Mouse (Mus musculus) embryo, embryonic 11.5 days (tissue): Measurements from ENCODE around the gene Col6a1.
A peak's percentile ranks its signal among the peaks of the same experiment; 100 is the strongest.
"Not testable (repeated sequence)": the region's sequence is repeated elsewhere in the genome, so short reads cannot be mapped to it uniquely, and the experiment has no call there.

Experiments used
- DNase-seq: peaks from one replicate; pipeline ENCODE4 v3.0.0-alpha.2; 2012; ENCODE audit warnings: low read depth, low spot score

Col6a1 gene

DNA sequence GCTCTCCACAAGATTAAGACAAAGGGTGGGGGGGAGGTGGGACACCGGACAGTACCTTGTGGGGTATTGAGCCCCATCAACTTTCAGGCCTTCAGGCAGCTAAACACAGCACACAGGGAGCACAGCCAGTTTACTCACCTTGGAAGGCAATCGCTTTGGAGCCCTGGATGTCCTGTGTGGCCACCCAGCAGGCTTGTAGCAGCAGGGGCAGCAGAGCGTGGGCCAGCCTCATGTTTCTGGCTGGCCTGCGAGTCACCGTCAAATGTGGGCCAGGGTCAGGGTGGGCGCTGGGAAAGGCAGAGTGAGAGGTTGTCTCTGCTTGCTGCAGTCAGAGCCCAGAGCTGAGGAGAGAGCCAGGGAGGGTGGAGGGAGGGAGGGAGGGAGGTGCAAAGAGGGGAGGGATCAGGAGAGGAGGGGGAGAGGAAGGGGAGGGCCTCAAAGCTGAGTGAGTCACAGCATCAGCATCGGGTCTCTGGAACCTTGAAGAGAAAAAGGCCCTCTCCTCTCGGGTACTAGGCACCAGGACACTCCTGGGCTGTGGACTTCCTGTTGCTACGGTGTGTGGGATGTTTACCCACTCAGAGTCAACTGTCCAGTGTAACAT, at the start of gene Col6a1:
Gene Col6a1, minus strand, starts transcription at position 487 of the 604 bp plus-strand sequence.
- peak; percentile 27 for DNase-seq

DNA sequence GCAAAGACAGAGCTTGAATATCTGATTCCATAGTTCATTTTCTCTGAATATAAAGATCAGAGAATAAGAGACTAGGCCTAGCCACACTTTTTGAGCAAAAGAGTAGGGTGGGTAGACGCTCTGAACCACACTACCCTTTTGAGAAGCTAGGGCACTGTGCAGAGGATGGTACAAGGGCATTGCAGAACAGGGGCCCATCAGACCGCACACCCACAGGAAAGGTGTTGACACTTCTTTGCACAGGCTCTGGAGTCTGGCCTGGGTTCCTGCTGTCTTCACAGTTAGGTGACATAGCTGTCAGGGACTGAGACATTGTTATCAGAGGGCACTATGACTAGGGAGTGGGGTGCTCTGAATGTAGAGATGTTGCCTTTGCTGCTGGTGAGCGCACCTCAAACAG, 45.7 kb upstream of the Col6a1 start:
- DNase-seq: no peak

DNA sequence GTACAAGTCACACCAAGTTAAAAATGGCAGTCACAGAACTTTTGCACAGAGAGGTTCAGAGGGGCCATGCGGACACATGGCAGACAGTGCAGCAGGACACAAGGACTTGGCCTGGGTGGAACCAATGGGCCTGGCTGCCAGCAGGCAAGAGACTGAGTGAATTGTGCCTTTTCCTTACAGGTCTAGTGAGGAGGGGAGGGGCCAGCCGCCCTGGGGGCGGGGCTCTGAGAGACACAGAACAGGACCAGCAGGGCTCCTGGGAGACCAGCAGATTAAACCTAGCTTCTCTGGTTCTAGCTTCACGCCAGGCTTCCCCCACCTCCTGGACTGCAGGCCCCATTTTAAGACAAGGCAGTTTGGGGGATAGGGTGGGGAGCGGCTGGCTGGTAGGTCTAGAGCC, 45.1 kb upstream of the Col6a1 start:
- DNase-seq: no peak

DNA sequence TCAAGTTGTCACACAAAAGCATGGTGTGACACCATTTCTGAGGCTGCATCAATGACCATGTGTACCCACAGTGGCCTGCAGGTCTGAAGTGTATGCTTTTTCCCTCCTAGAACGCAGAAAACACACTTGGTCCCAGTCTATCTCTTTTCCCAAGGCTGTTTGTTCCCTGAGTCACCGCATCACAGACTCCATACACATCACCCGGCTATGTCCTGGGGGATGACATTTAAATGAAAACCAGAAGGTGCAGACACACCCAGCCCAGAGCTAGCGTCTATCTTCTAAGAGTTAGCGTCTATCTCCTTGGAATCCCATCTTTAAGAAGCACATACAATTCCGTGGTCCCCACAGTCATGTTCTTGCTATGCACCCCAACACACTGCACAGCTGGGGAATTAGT, 43.6 kb upstream of the Col6a1 start:
- DNase-seq: no peak

DNA sequence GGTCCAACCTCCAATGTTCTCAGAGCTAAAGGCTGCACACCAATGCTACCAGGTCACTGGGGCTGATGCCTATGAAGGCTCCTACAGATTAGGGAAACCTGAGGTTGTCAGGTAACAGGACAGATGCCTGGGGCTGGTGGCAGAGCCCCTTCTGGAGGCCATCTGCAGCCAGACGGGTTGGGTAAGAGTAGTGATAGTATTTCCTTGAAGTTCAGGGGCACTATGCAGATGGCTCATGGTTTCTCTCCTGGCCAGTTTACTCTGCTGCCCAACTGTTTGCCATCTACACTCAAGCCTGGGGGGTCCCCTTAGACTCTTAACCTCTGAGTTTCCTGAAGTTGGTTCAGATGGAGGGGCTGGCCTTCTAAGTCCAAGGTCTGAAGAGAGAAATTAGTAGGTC, 40.2 kb upstream of the Col6a1 start:
- no peak for DNase-seq

DNA sequence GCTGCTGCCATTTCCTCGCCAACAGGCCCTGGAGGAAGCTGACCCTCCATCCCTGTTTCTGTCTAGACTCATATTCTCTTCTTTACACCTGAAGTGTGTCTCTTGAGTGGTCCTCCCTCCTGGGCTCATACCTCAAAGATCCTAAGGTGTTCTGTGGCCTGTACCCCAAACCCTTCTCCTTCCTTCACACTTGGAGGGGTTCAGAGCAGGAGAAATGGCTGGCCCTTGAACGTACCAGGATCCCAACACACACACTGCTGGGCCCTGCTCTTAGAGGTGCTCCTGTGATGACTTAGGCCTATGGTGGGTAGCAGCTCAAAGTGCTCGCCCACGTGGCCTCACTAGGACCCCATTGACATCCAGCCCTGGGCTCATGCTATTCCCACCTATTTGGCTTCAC, 39.0 kb upstream of the Col6a1 start:
- no peak for DNase-seq

DNA sequence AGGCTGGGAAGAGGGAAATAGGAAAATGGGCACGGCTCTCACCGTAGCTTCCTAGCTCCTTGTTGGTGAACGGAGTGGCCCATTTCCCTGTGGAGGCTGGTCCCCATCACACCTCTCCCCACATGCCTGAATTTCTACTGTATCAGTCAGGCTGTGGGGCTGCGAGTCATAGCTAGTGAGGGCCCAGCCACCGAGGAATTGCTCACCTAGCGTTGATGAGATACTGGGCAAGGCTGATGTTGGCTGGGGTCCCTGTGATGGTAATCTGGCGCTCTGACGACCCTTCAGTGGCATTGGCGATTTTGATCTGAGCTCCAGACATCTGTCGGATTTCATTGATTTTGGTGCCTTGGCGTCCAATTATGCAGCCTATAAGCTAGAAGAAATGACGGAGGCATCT, 37.0 kb upstream of the Col6a1 start:
- no peak for DNase-seq

DNA sequence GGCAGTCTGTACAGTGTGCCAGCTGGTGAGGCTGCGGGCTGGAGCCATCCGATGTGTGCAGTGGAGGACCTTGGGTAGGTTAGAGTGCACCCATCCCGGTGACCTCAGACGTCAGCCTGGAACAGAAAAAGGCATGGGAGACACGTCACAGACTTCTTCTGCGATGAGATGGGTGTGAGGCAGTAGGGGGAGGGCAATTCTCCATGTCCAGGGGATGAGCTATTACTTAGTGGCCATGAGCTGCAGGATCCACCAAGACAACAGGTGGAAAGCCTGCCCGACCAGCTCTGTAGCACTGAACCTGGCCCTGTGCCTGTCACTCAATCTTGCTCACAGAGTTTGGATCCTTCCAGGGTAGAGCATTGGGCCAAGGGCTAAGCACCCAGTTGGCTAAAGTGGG, 36.4 kb upstream of the Col6a1 start:
- no peak for DNase-seq

DNA sequence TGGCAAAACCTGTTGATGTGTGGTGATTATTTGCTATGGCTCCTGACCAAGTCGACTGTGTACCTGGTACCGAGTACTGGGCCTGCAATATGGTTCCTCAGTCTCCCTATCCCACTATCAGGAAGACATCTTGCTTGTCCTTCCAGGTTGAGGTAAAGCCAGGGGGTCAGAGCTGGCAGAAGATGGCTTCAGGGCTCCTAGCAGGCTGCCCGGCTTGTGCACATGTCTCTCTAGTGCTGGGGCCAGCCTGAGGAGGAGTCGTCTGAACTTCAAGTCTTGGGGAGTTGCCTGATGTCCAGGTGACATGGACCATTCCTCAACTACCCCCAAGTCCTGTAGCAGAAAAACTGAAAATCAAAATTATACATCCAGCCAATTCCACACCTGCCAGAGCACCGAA, 33.9 kb upstream of the Col6a1 start:
- no peak for DNase-seq

DNA sequence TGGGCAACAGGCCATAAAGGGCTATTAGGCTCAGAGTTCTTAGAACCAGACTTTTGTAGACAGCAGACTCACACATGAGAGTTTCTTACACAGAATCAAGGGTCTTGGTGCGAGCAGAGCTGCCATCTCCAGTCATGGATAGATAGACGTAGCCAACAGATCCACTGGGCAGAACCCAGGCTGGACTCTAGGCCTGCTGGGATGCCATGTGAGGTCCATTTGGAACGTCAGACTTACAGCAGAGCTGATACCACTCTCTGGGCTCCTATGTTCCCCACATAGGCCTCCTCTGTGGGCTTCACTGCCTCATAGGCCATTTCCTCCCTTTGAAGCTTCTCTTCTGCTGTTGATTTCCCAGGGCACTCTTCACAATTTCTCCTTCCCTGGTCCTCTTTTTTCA, 27.7 kb upstream of the Col6a1 start:
- no peak for DNase-seq

DNA sequence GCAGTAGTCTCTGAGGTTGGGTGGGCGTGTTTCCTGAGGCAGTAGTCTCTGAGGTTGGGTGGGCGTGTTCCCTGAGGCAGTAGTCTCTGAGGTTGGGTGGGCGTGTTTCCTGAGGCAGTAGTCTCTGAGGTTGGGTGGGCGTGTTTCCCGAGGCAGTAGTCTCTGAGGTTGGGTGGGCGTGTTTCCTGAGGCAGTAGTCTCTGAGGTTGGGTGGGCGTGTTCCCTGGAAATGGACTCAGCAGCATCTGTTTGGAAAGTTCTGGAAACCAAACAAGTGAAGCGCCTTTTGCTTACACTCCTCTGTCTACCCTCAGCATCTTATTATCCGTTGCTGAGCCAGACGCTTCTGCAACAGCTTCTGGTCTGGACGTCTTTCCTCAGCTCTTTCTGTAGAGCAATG, 18.3 kb upstream of the Col6a1 start:
- DNase-seq: not testable (repeated sequence)

DNA sequence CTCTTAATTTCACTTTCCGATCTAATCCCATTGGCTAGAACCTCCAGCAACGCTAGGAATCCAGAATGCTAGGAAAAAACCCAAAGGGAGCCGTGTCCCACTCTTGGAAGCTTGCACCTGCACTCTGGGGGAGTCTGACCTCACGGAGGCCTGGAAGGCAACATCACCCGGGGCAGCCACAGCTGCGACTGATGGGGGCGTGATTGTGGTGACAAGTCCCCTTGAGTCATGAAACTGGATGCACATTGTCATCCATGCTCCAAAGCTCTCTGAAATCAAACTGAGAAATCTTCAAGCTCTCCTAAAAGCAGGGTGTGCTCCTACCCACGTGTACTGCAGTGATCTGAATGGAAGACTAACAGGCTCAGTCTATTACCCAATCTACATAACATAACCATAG, 10.8 kb upstream of the Col6a1 start:
- no peak for DNase-seq

DNA sequence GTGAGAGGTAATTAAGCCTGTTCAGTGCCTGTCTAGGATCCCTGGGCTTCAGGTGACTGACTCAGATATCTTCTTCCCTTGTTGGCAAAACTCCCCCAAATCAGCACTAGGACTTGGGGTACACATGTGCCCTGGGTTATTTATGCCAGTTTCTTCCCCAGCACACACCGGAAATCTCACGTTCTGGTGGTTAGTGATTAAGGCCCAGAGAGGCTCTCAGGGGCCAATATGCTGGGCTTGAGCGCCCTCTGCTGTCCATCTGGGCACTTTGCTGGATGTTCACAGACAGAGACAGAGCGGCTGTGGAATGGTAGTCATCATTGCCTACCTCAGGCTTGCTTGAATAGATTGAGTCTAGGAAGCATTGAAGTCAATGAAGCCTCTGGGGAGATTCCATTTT, 9.0 kb upstream of the Col6a1 start:
- DNase-seq: peak; percentile 63

DNA sequence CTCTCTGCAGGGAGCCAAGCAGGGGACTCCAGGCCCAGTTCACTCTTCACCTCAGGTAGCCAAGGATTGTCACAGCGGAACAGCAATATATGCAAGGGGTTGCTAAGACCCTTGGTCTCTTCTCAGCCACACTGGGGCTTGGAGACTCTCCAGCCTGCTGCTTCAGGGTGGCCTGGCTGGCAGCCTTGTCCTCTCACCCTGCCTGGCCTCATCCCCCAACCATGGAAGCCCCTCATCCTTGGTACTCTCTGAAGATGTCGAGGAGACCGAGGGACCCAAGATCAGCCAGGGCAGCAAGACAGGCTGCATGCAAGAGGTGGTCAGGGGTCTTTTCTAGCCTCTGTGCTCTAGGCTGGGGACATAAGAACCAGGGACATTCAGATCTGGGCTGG, 7.7 kb upstream of the Col6a1 start:
- no peak for DNase-seq

DNA sequence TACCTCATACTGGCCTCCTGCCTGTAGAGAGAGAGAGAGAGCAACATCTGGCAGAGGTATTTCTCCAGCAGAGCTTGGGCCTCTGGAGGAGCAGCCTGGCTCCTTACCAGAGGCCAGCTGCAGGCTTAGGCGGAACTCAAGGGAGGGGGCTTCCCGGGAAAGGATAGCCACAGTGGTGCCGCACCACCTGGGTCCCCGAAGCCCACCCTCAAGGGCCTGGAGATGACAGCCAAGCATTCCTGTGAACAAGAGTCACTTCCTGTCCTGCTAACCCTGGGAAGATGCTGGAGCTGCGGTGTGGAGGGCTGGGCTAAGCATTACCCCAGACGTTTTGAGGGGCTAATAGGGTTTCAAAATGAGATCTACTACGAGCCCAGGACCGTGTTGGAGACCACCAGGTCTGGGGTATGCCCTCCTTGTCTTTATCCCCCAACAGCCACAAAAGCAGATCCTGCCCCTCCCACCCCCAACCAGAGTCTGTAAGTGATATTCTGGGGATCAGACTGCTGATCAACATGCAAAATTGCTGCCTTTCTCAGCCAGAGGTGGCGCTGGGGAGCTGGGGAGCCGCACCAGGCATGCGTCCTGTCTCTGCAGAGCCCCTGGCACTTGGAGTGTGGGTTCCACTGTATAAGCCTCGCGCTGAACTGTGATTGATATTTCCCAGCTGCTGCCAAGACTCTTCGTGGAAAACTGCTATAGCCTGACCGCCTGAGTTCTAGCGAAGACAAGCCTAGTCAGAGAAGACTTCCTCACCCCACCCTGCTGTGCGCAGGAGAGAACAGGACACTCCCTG, 7.1 kb upstream of the Col6a1 start:
- peak; percentile 71 for DNase-seq

DNA sequence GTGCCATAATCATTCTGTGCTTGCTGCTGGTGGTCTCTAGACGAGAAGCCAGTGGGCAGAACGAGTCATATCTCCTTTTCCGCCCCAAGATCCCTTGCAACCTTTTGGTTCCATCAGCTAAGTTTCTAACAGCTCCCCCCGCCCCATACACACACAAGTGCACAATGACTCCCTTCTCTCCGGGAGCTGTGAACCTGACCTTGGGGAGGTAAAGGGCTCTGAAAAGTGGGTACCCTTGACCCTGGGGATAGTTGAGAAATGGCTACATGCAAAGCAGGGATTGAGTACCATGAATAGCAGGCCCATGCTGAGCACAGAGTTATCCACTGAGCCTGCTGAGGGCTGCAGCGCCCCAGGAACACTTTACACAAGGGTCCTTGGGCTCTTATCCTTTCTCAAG, 6.4 kb upstream of the Col6a1 start:
- no peak for DNase-seq

DNA sequence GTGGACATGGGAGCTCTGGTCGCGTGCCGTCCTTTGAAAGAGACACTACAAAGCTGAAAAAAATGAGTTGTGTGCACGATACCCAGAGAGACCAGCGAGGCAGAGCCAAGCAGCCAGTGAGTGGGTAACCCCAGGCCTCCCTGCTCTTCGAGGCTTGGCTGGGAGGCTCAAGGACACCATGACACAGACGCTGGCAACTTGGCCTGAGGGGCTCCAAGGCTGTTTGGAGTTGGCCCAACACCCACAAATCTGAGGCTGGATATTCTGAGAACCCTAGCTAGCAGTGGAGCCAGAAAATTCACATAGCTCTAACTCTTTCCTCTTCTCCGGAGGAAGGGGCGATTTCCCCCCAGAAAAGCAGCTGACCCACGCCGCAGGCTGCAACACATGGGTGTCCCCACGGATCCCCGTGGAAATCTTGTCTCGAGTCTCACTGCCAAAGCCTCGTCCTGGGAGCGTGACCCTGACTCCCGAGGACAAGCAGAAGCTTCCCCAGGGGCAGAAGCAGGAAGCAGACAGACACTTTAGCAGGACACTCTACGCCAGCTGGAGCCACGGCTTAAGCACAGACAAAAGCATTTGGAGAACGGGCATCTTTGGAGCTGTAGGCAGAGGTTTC, 5.8 kb upstream of the Col6a1 start:
- no peak for DNase-seq

DNA sequence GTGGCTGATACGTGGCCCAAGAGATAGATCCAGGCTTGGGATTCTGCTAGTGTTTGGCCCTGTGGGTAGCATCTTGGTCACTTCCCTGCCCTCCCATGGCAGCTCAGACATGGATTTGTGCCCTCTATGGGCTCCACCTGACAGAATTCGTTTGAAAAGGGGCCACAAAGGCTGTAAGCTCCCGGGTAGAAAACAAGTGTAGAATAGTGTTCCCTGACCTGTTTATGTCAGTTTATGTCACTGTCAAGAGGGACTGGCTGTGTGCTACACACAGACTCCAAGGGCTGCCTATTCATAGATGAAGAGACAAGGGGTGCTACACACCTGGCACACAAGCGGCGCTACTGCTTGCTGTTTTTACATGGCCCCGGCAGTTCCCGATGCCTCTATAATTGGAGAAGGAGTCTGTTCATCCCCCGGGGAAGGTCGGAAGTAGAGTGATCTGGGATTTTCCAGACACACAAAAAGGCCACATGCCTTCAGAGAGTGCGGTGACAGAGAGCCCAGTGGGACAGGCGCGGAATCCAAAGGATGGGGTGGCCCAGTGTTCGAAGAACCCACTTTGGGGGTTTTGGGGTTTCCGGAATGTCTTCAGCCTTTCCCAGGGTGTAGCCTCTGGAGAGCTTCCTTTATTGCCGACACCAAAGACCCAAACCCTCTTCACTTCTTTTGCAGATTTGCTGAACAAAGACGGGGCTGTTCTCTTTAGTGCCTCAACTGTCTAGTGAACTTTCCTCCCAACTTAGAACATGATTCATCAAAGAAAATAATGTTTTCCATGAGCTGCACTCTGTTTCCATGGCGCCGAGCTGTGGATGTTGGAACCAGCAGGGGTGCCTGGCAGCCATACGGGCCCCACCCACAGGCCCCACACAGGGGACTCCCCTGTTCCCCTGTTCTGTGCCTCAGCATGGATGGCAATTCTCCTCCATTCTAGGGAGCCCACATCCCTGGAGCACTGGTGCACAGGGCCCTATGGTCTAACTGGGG, 4.0 kb upstream of the Col6a1 start:
- no peak for DNase-seq

DNA sequence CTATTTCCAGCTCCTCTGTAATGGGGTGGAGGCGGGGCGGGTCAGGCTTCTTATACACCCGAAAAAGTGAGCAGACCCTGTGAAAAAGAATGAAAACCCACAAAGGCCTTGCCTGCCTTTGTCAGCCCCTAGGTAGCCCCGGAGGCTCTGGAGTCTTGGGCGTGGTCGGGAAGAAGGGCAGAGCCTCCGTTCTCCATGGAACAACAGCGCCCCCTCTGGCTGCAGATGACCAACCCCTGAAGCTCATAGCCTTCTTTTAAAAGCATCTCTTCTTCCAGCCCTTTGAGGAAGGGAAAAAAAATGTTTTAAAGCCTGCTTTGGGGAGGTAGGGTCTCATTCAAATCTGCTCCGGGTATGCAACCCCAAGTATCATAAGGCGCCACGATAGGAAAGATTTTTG, 2.4 kb upstream of the Col6a1 start:
- peak; percentile 63 for DNase-seq

DNA sequence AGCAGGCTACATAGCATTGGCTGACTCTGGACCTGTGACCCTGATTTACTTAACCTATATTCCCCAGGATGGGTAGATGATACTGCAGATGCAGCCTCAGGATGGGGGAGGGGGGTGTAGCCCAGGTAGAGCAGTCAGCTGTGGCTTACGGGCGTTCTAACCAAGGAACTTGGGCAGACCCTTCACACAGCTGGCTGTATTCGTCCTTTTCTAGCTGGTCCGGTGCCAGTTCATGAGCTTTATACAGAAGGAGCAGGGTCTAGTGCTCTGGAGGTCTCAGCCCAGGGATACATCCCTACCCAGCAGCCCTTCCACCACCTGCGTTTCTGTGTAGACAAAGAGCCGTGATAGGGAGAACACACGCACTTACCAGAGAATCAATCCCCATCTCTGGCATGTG, 1.3 kb upstream of the Col6a1 start:
- DNase-seq: no peak

DNA sequence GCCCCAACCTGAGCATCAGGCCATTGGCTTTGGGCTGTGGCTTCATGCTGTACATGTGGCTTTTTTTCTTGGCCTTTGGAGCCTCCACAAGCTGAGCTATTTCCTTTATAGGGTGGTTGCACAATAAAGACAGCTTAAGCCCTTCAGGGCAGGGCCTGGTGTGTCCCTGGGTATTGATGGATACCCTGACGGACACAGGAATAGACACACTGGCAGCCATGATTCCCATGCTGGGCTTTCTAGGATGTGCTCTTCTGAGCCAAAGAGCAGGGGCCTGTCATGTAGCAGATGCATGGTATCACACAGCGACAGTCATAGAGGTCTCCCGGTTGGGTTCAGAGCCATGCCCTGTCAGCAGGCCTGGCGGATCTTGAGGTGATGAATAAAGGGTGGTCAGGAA, 898 bp upstream of the Col6a1 start:
- no peak for DNase-seq

DNA sequence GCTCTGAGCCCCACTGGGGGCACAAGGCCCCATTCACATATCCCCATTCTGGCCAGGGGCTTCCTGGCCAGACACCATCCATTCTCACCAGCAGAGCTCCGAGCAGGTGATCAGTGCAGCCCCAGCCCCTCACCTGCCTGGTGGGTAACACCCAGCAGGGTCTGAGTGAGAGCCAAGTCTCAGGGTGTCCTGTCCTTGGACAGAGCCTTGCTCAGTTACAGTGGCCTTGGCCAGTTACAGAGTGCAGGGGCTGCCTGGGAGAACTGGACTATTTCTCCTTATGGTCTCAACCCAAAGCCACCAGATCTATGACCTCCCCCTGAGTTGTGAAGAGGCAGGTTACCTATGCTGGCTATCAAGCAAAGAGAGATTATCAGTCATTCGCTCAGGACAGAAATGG, 871 bp downstream of the Col6a1 start:
- no peak for DNase-seq
